Mouse (Mus musculus) lung, adult 2 months (tissue): ENCODE measurements at regions not wholly inside any gene's neighbourhood (a gene's known extent, or its start where the extent isn't known, plus 50 kb on each side); places are given as distances from the start of the nearest gene placed in this dataset.

Experiments
- CTCF ChIP-seq: fragments of 200-500 bp; IDR thresholded peaks from 2 replicates; pipeline ENCODE4 v1.5.1; 2011; ENCODE audit warnings: mild to moderate bottlenecking, low read length, control low read depth; ENCODE audit not compliant: insufficient read depth
- POLR2A ChIP-seq: fragments of 200-500 bp; IDR thresholded peaks from 2 replicates; pipeline ENCODE4 v1.6.1; 2011; ENCODE audit warnings: low read depth, mild to moderate bottlenecking, control low read depth, low read length, borderline replicate concordance; ENCODE audit errors: extremely low read depth

DNA sequence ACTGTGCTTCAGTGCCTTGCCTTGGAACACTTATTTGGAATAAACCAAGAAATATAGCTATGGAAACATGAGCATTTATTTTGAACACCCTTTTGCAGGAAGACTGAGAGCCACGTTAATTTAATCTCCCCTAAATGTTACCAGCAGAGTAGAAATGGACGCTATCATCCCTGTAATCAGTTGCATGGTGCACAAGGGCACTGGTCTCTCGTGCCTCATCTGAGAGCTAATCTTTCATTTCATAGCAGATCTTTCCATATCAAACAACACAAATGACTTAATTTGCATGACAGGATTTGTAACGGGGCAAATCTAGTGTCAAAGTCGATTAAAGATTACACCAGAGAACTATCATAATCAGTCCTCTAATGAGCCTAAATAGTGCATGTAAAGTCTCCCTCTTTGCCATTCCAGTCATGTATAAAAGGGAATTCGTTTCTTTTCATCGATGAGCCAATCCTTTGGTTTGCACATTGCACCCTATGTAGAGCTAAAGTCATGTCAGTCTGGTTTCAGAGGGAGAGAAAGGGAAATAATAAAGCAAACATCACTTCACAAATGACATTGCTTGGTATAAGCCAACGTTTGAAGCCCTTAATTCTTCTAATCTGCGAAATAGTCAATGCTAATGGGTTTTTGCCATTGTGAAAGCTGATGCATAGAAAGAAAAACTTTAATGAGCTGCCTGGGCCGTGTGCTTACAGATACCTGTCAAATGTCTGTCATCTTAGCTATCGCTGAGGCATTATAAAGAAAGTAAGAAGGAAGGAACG, 198.7 kb upstream of the Sp8 start:
- TF ChIP-seq CTCF (no peak), POLR2A (no peak)
